Mouse (Mus musculus) ES-E14 (cell line): Measurements from ENCODE around the gene Ermap. TPM values are rescaled to one million over a fixed set of nuclear protein-coding genes. Genes with fewer than 3 reads are reported as not detected.
A peak's percentile ranks its signal among the peaks of the same experiment; 100 is the strongest.

Source experiments
- DNase-seq: peaks from one replicate; pipeline ENCODE4 v3.0.0-alpha.2; 2013; ENCODE audit warnings: low read depth, low spot score
- H3K27ac ChIP-seq: 2 replicates; pipeline ENCODE4 v1.5.1; 2012; ENCODE audit warnings: low read depth, mild to moderate bottlenecking, low read length, moderate library complexity, mixed read lengths; ENCODE audit not compliant: poor library complexity, insufficient read depth, severe bottlenecking
- H3K36me3 ChIP-seq: 2 replicates; pipeline ENCODE4 v1.6.1; 2012; ENCODE audit warnings: mild to moderate bottlenecking, low read length, moderate library complexity, mixed read lengths; ENCODE audit not compliant: control insufficient read depth, poor library complexity, insufficient read depth, severe bottlenecking
- H3K4me1 ChIP-seq, 2 experiments: fragments of 150-350 bp in 1 of 2; sonication (generic) in 1 of 2; 2 replicates each; pipeline ENCODE4 v1.6.1; 2012; ENCODE audit warnings: low read length in 2 of 2, mild to moderate bottlenecking in 1 of 2, mixed read lengths in 1 of 2; ENCODE audit not compliant: control insufficient read depth in 2 of 2, insufficient read depth in 2 of 2, poor library complexity in 1 of 2
- H3K4me3 ChIP-seq, 2 experiments: fragments of 150-350 bp in 1 of 2; sonication (generic) in 1 of 2; 2 replicates each; pipeline ENCODE4 v1.5.1; 2012; ENCODE audit warnings: low read length in 2 of 2, low read depth in 1 of 2, mild to moderate bottlenecking in 1 of 2, mixed read lengths in 1 of 2; ENCODE audit not compliant: insufficient read depth in 1 of 2, poor library complexity in 1 of 2, severe bottlenecking in 1 of 2
- H3K9ac ChIP-seq: 2 replicates; pipeline ENCODE4 v1.6.1; 2012; ENCODE audit warnings: low read depth, mild to moderate bottlenecking, low read length, mixed read lengths; ENCODE audit not compliant: poor library complexity, insufficient read depth, severe bottlenecking
- H3K9me3 ChIP-seq: fragments of 150-350 bp; sonication (generic); 2 replicates; pipeline ENCODE4 v1.6.1; 2012; ENCODE audit warnings: low read depth, mild to moderate bottlenecking, low read length; ENCODE audit not compliant: control insufficient read depth, insufficient read depth
- CHD2 ChIP-seq: IDR thresholded peaks from 2 replicates; pipeline ENCODE4 v1.6.1; 2014; ENCODE audit warnings: mild to moderate bottlenecking, low read depth, low read length, inconsistent platforms
- HCFC1 ChIP-seq: IDR thresholded peaks from 2 replicates; pipeline ENCODE4 v1.6.1; 2012; ENCODE audit warnings: low read length, inconsistent platforms, borderline replicate concordance; ENCODE audit not compliant: insufficient read depth
- MAFK ChIP-seq: IDR thresholded peaks from 2 replicates; pipeline ENCODE4 v1.6.1; 2014; ENCODE audit warnings: mild to moderate bottlenecking, low read depth, low read length, inconsistent platforms; ENCODE audit not compliant: insufficient read depth
- ZC3H11A ChIP-seq: IDR thresholded peaks from 2 replicates; pipeline ENCODE4 v1.6.1; 2012; ENCODE audit warnings: low read depth, mild to moderate bottlenecking, inconsistent platforms, low read length, borderline replicate concordance
- ZNF384 ChIP-seq: IDR thresholded peaks from 2 replicates; pipeline ENCODE4 v1.6.1; 2012; ENCODE audit warnings: low read depth, low read length, inconsistent platforms
- in situ Hi-C, 2 experiments: fragments of 600-800 bp; cut with MboI; formaldehyde crosslinking; loops; one replicate each; pipeline ENCODE4 v1.15.1; 2025; ENCODE audit warnings: low sequenced_read_pairs in 2 of 2, inconsistent platforms in 1 of 2; ENCODE audit not compliant: unreplicated experiment in 2 of 2
- total RNA-seq: library from RNA; depleted of rRNA; stranded (reverse); fragments of 300-350 nt; gene quantifications from 2 replicates; pipeline ENCODE4 v1.2.3, GENCODE M21; 2012

Ermap gene
- total RNA-seq, 1 experiment: 0.18 TPM

DNA sequence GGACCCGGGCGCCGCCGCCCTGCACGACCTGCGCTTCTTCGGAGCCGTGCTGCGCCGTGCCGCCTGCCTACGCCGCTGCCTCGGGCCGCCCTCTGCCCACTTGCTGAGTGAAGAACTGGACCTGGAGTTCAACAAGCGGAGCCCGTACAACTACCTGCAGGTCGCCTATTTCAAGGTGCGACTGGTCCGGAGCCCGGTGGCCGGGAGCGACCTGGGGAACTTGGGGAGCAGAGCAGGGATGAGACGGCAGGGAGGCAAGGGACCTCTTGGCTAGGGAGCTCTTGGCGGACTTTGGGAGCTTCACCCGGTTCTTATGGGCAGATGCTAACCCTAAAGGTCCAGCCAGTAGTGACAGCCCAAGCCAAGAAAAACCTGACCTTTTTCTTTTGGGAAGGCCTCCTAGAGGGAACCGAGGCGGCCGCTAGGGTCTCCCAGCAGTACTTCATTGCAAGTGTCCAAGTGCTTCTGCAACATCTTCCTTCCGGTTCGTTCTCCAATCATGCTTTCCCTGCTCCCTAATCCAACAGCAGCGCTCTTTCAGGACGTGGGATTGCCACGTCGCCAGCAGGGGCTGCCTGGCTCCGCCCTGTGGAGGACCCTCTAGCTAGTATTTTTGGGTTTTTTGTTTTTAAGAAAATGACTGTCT is 43.6 kb upstream of the Ermap start:
- peak overlapping the region; percentile 85 to 90 for H3K4me3 ChIP-seq
- peak overlapping the region; percentile 81 for H3K9ac ChIP-seq
- H3K27ac ChIP-seq: no peak overlapping the region
- H3K36me3 ChIP-seq: no peaks in the 10 kb centered on the region
- in situ Hi-C loops: no loop called here
- H3K9me3 ChIP-seq: no peaks in the 10 kb centered on the region
- TF ChIP-seq CHD2 (no peak), ZC3H11A (no peak), ZNF384 (no peak), MAFK (no peak), HCFC1 (no peak)
- H3K4me1 ChIP-seq: peaks cover 6 to 10% of the 10 kb centered on the region in 2 experiments; a peak in 2 of 4 replicates
- no peak for DNase-seq

DNA sequence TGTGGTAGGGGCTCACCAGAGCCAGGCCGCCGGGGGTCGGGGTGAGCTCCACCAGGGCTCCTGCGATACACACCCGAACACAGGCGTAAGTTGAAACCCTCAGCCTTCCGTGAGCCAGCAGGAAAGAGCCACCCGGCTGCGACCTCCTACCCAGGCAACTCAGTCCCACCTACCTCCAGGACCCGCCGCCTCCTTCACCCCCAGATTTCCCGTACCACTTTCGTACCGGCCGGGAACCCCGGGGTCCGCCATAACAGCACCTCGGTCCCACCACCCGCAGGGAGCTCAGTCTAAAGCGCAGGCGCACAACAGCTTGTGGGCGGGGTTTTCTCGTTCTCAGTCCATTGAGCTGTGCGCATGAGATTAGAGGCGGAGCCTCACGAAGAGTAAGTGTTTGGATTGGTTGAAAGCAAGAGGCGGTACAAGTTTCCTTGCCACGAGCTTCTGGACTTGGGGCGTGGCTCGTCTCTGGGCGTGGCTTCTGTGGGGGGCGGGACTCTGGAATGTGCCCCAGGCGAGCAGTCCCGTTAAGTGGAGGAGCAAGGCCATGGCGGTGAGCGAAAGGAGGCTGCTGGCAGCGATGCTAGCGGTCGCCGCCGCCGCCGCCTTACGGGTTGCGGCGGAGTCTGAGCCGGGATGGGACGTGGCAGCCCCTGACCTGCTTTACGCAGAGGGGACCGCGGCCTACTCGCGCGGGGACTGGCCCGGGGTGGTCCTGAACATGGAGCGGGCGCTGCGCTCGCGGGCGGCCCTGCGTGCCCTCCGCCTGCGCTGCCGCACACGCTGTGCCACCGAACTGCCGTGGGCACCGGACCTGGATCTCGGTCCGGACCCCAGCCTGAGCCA is 42.8 kb upstream of the Ermap start, which contains the start of the genes AU022252 and P3h1:
Gene AU022252 (minus strand): TSS at position 303 of the 846 bp plus-strand sequence.
Gene P3h1 (plus strand): TSS at position 506 of the 846 bp plus-strand sequence.
- H3K9me3 ChIP-seq: no peaks in the 10 kb centered on the region
- peaks cover 3% of the 10 kb centered on the region; the same call in 1 of the 2 replicates for H3K36me3 ChIP-seq
- DNase-seq: peak; percentile 100
- no peak within 1 kb of the TSS for H3K27ac ChIP-seq
- H3K4me1 ChIP-seq: peaks cover 0 to 4% of the 10 kb centered on the region in 2 experiments; a peak in 2 of 4 replicates
- no peak for TF ChIP-seq ZC3H11A
- TF ChIP-seq HCFC1: peak; percentile 45; the same call in 1 of the 2 replicates
- H3K9ac ChIP-seq: peak within 1 kb of the TSS; percentile 95
- H3K4me3 ChIP-seq: peak within 1 kb of the TSS; percentile 85 to 98
- in situ Hi-C loops: no loop called here

DNA sequence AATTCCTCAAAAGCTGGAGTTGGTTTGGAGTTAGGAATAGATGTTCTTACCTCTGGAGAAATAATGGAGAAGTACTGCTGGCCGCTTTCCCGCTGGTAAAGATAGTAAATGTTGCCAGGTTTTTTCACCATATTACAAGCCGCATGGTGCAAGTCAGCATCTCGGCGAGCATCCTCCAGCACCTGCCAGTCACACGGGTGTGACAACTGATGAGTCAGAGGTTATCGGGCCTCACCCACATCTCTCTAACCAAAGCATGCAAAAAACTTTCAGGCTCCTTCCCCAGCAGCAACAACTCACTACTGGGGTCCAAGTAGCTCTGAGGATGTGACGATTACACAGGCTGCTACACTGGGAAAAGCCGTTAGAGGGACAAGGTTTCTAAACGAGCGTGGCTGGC is 36.9 kb upstream of the Ermap start:
- Histone ChIP-seq H3K4me3 (no peak overlapping the region), H3K36me3 (peaks cover 23% of the 10 kb centered on the region), H3K27ac (no peak overlapping the region), H3K9ac (no peak overlapping the region), H3K9me3 (no peaks in the 10 kb centered on the region), H3K4me1 (no peaks in the 10 kb centered on the region)
- TF ChIP-seq CHD2 (no peak), ZNF384 (no peak), HCFC1 (no peak), MAFK (no peak), ZC3H11A (no peak)
- in situ Hi-C loops: no loop called here
- no peak for DNase-seq

DNA sequence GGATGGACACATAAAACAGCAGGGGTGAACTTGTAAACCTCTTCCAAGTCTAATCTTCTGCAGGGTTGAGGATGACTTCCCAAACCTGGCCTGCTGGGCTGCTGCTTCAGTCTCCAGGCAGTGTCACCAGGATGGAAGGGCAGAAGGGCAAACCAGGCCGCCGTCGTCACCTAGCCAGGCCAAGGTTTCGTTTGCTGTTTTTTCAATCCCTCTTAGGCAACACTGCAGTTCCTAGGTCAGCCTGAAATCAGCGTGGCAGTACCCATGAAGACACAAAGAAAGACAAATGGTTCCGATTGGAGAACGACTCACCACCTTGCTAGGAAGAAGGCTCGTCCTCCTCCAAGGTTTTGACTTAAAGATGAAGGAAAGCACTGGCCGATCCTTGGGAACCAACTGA is 35.9 kb upstream of the Ermap start:
- in situ Hi-C loops: no loop called here
- Histone ChIP-seq H3K4me1 (no peaks in the 10 kb centered on the region), H3K36me3 (peaks cover 23% of the 10 kb centered on the region), H3K27ac (no peak overlapping the region), H3K9ac (no peak overlapping the region), H3K4me3 (no peak overlapping the region), H3K9me3 (no peaks in the 10 kb centered on the region)
- DNase-seq: no peak
- TF ChIP-seq MAFK (no peak), ZC3H11A (no peak), HCFC1 (no peak), ZNF384 (no peak), CHD2 (no peak)
